Mouse (Mus musculus) ZHBTc4 (cell line): ENCODE data around the gene Pfn1.

Experiments used
- DNase-seq: peaks from one replicate; pipeline ENCODE4 v3.0.0-alpha.2; 2011; ENCODE audit warnings: low read depth, low spot score

Gene Pfn1

GRCm38 (mm10) chr11:70654198-70654922 lies at the start of gene Pfn1:
TSS of gene Pfn1 (minus strand) at chr11:70654644.
- DNase-seq, result peak; percentile 89

DNA sequence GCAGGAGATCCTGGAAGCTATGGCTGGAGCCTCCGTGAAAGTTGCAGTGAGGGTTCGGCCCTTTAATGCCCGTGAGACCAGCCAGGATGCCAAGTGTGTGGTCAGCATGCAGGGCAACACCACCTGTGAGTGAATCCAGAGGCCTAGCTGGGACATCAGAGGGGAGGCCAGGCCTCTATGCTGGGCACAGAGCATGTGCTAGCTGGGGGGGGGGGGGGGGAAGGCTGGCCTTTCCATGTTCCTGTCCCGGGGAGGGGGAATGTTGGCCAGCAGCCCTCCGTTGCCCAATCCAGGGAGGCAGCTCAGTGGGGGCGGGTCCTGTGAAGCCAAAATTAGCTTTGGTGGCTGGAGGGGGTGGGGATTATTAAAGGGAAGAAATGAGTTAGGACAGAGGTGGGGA lies 48.3 kb upstream of the Pfn1 start:
- DNase-seq, result no peak

DNA sequence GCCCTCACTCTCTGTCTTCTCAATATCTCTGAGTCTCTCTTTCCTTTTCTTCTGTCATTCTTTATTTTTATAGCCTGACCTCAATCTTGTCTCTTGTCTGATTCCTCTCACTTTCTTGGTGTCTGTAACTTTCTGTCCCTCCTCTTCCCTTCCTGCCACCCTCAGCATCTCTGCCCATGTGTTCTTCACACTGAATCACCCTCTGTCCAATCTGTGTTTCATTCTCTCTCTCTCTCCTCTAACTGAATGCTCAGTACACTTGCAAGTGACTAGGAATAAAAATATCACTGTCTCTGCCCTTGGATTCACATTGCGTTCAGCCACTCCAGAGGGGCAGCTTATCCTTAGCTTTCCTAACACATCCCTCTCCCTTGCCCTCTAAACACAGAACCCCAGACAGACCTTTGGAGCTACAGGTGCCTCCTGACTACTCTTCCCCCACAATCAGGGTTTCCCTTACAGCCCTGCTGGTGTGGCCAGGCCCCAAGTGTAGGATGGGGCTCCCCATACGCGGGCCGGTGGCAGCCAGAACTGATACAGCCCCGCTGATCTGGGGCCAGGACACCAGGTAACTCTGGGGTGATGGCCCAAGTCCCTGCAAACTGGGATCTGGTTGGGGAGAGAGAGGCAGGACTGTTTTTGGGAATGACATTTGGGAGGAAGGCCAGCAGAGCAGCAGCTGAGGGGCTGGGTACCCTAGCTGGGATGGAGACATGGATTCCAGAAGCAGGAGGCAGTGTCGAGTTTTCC lies 47.7 kb upstream of the Pfn1 start:
- DNase-seq, result no peak

GRCm38 (mm10) chr11:70701221-70701955 lies 46.9 kb upstream of the Pfn1 start:
- no peak for DNase-seq

DNA sequence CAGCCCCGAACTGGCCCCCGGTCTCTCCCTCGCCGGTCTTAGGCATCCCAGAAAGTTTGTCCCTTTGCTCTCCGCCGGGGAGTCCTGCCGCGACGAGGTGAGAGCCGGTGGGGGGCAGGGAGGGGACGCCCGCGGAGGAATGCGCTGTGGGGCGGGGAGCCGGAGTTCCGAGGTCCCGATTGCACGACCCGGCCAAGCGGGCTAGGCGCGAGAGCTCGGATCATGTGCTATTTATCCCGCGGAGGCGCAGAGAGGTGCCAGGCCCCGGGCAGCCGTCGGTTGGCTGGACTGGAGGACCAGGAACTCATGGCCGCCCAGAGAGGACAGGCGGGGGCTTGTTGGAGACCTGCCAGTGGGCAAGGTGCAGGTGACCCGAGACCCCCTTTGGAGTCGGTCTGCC lies 46.2 kb upstream of the Pfn1 start:
- peak; percentile 76 for DNase-seq

DNA sequence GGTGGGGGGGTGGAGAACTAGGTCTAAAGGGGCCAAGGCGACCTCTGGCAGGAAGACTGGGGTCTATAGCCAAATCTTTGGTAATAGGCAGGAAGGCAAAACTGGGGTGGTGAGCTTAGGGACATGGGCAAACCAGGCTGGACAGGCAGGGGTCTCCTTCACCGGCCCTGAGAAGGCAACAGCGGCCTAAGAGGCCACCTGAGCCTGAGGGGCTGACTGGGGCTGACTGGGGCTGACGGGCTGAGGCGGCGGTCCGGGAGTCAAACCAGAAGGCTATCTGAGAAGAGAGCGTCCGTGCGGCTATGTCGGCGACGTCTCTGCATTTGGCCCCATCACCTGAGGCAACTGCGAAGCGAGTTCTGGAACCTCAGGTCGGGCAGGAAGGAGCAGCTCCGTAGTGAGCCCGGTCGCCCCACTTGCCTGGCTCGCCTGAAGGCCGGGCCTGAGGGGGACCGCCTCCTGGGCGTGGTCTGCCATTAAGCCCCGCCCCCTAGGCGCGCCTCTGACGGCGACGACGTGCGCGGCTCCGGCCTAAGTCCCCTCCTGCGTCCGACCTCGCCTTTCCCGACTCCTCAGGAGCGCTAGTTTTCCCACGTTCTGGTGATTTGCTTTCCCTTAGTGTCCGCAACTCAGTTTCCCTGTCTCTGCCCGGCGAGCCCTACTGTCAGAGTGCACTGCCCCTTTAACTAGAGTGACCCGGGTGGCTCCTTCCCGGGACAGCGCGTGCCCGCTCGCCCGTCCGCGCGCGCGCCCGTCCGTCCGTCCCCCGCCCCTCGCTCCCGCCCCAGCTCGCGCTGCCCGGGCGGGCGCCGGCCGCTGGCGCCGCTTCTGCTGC lies 45.5 kb upstream of the Pfn1 start, which contains the start of the genes Inca1 and Kif1c:
TSS of gene Inca1 (minus strand) at position 434 of the 835 bp plus-strand sequence.
TSS of gene Kif1c (plus strand) at position 827 of the 835 bp plus-strand sequence.
- peak; percentile 97 for DNase-seq

DNA sequence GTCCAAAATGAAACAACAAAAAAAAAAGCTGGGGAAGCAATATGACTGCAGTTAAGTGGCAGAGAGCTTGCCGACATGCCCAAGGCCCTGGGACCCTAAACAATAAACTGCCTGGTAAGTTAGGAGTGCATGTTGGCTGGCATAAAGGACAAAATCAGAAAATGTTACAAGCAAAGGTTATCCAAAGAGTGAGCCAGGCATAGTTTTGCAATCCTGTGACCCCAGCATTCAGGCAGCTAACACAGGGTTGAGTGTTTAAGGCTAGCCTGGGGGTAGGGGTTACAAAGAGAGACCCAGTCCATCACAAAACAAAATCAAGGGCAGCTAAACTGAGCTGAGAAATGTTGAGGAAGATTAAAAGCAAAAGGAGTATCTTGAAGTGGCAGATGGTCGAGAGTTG lies 44.6 kb upstream of the Pfn1 start:
- DNase-seq, result no peak

DNA sequence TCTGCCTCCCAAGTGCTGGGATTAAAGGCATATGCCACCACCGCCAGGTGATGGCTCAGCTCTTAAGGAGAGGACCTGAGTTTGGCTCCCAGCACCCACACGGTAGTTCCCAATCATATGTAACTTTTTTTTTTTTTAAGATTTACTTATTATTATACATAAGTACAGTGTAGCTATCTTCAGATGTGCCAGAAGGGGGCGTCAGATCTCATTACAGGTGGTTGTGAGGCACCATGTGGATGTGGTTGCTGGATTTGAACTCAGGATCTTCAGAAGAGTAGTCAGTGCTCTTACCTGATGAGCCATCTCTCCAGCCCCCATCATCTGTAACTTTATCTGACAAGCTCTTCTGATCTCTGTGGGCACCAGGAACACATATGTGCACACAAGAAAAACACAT lies 42.9 kb upstream of the Pfn1 start:
- peak; percentile 37 for DNase-seq

GRCm38 (mm10) chr11:70693504-70693903 lies 39.1 kb upstream of the Pfn1 start:
- DNase-seq, result no peak

DNA sequence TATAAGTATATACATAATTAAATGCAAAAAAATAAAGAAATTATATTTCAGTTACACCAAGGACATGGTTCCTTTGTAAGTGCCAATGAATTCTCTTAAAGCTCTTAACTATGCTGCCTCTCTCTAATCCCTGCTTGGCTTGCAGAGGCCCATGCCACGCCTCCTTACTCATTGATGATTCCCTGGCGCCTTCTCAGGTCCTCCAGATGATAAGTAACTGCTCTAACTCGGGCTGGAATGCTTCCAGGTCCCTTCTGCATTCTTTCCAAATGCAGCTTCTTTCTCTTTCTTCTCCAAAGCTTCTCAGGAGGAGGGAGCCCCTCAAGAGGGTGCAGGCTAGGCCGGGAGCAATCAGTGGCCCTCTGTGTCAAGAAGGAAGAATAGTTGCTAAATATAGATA lies 35.1 kb upstream of the Pfn1 start:
- DNase-seq, result no peak

- no peak for DNase-seq
Observed at GRCm38 (mm10) chr11:70688372-70688771, 33.9 kb upstream of the Pfn1 start.

GRCm38 (mm10) chr11:70687601-70688199 lies 33.3 kb upstream of the Pfn1 start, which contains the start of gene Camta2:
TSS of gene Camta2 (minus strand) at chr11:70688105.
- peak; percentile 73 for DNase-seq

GRCm38 (mm10) chr11:70686901-70687566 lies 32.6 kb upstream of the Pfn1 start:
- peak; percentile 62 for DNase-seq

GRCm38 (mm10) chr11:70683640-70684039 lies 29.2 kb upstream of the Pfn1 start:
- no peak for DNase-seq

- peak; percentile 92 for DNase-seq
Observed at GRCm38 (mm10) chr11:70681897-70682581, 27.6 kb upstream of the Pfn1 start.

GRCm38 (mm10) chr11:70681170-70681569 lies 26.7 kb upstream of the Pfn1 start:
- DNase-seq, result no peak

GRCm38 (mm10) chr11:70679894-70680293 lies 25.4 kb upstream of the Pfn1 start:
- DNase-seq, result no peak

GRCm38 (mm10) chr11:70679361-70679760 lies 24.9 kb upstream of the Pfn1 start:
- DNase-seq, result no peak

DNA sequence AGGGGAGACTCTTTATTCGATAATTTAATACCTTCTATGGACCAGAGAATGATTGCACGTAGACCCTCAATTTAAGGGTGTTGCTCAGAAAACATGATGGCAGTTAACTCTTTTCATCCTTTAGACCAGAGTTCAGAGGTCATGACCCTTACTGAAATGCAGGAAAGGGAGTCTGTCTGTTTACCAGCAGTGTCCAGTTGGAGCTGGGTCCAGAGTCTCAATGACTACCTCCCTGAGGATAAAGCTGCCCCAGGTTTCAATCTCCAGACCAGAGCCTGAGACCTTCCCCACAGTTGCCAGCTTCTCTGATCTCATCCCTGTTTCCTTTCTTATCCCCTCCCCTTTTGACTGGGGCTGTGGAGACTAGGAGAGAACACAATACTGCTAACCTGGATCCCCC lies 24.1 kb upstream of the Pfn1 start:
- no peak for DNase-seq

DNA sequence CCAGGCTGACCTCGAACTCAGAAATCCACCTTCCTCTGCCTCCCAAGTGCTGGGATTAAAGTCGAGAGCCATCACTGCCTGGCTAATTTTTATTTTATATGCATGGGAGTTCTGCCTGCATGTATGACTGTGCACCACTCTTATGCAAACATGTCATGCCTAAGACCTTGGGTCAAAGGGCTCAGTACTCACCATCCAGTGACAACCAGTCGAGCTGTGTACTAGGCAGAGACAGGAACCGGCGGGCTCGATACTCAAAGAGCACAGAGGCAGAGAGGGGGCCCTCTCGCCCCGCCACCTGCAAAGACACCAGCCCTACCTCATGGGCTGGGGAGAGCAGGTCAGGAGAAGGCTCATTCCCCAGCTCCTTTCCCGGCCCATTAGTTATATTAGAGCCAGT lies 23.6 kb upstream of the Pfn1 start:
- no peak for DNase-seq
